Mouse (Mus musculus) hindbrain, embryonic 13.5 days (tissue): Measurements from ENCODE around the gene Fgd2. TPM values are rescaled to one million over a fixed set of nuclear protein-coding genes. Genes with fewer than 3 reads are reported as not detected.

Experiments
- ATAC-seq: fragments of 200-750 bp; cut with Nextera tagmentation; 2 replicates; pipeline ENCODE4 v1.8.0; 2017; ENCODE audit warnings: moderate TSS enrichment; ENCODE audit not compliant: low FRiP score
- H3K27ac ChIP-seq: fragments of 300-500 bp; sonication (generic); 2 replicates; pipeline ENCODE4 v1.5.1; 2015; ENCODE audit warnings: inconsistent platforms, mild to moderate bottlenecking, moderate library complexity
- H3K27me3 ChIP-seq: fragments of 300-500 bp; sonication (generic); 2 replicates; pipeline ENCODE4 v1.6.1; 2015; ENCODE audit warnings: mild to moderate bottlenecking, inconsistent platforms
- H3K36me3 ChIP-seq: fragments of 300-500 bp; sonication (generic); 2 replicates; pipeline ENCODE4 v1.6.1; 2015; ENCODE audit warnings: mild to moderate bottlenecking, inconsistent platforms
- H3K4me1 ChIP-seq: fragments of 300-500 bp; sonication (generic); replicated peaks from 2 replicates; pipeline ENCODE4 v1.6.1; 2015; ENCODE audit warnings: inconsistent platforms
- H3K4me2 ChIP-seq: fragments of 300-500 bp; sonication (generic); 2 replicates; pipeline ENCODE4 v1.6.1; 2015; ENCODE audit warnings: inconsistent platforms, mild to moderate bottlenecking, moderate library complexity
- H3K4me3 ChIP-seq: fragments of 300-500 bp; sonication (generic); 2 replicates; pipeline ENCODE4 v1.5.1; 2015; ENCODE audit warnings: mild to moderate bottlenecking, inconsistent platforms
- H3K9ac ChIP-seq: fragments of 300-500 bp; sonication (generic); 2 replicates; pipeline ENCODE4 v1.6.1; 2015; ENCODE audit warnings: mild to moderate bottlenecking, inconsistent platforms
- H3K9me3 ChIP-seq: fragments of 300-500 bp; sonication (generic); 2 replicates; pipeline ENCODE4 v1.6.1; 2016; ENCODE audit warnings: inconsistent platforms
- WGBS: fragments of 180-500 bp; shearing (Covaris S2); methylation state at CpG from one replicate; pipeline ENCODE4 v1.1.7; 2015; 5-methylcytosine and 5-hydroxymethylcytosine counted together
- polyA plus RNA-seq: library from polyadenylated mRNA; unstranded; fragments of >200 nt; fragmentation: Nextera tagmentation; extraction: Ambion mirVana; gene quantifications from 2 replicates; pipeline ENCODE4 v1.2.1, GENCODE M21; 2015

The Fgd2 gene
- polyA plus RNA-seq, 1 experiment from 2014 or later, result 3.8 TPM

DNA sequence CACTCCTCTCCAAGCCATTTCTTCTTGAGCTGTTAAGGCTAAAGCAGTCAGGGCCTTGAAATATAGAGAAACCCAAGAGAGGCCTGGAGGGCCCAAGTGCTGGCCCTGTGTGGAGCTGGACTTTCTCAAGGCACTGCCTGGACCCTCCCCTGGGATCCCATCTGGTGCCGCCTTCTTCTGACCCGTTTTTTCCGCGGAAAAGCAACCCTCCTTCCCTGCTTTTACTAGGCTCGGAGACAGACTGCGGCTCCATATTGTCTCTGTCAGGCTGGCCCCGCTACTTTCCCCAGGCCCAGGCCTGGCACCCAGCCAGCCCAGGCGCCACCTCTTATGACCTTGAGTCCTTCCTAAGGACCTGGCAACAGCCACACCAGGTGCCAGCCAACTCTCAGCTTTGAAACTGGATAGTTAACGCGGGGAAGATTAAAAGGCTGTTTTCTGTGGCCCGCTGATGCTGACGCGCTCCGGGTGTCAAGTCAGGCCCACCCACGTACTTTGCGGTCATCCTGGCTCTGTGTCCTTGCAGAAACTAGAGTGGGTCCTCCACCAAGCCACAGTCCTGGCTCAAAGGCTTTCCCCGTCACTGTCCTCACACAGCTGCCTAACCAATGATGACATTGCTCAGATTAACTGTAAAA is 4.8 kb upstream of the Fgd2 start:
- Histone ChIP-seq H3K4me3 (peak overlapping the region; percentile 36), H3K4me1 (peaks cover 27% of the 10 kb centered on the region), H3K36me3 (no peaks in the 10 kb centered on the region), H3K4me2 (peak overlapping the region; percentile 60), H3K27ac (peak overlapping the region; percentile 99), H3K9me3 (no peaks in the 10 kb centered on the region), H3K9ac (peak overlapping the region; percentile 75), H3K27me3 (no peaks in the 10 kb centered on the region)
- ATAC-seq, result peak; percentile 63
- 8% methylated on average over 17 of the region's 17 CpGs for WGBS

DNA sequence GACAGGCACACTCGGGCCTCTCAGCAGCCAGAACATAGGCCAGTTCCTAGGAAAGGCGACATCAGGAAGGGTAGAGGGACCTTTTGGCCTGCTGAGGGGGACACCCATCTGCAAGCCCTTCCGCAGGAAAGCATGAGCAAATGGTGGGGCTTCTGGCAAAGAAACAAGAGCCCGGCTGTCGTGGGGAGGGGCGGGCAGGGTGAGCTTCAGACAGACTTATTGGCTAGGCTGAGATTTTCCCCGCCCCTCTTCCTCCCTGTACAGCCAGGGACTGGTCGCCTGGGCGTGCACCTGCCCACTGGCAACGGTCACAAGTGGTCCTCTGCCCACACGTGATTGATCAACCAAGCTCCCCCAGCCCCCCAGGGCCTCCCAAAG is 4.2 kb upstream of the Fgd2 start:
- H3K36me3 ChIP-seq, result no peaks in the 10 kb centered on the region

DNA sequence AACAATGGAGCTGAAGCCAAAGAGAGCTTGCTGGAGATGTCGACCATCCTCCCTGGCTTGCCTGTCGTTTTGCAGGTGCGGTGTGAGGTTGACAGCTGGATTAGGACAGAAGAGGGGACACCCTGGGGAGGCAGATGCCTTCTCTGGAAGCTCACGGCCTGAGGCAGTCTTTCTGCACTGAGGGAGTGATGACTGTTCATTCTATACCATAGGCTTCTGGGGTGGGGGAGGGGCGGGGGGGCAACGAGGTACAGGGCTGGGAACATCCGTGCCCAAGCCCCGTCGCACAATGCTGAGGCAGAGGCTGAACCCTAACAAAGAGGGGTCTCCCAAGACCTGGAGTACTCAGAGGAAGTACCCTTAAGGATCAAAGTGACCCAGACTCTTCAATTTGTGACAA is 3.8 kb upstream of the Fgd2 start:
- peak; percentile 67 for ATAC-seq
- Histone ChIP-seq H3K27ac (peak overlapping the region; percentile 99), H3K4me1 (peaks cover 27% of the 10 kb centered on the region), H3K36me3 (no peaks in the 10 kb centered on the region), H3K9me3 (no peaks in the 10 kb centered on the region), H3K27me3 (no peaks in the 10 kb centered on the region), H3K4me3 (peak overlapping the region; percentile 36), H3K9ac (peak overlapping the region; percentile 75), H3K4me2 (peak overlapping the region; percentile 60)
- 3% methylated on average over 9 of the region's 9 CpGs for WGBS

More for the DNA sequence above, 4.2 kb upstream of the Fgd2 start:
- H3K27ac ChIP-seq, result peak overlapping the region; percentile 99
- peak overlapping the region; percentile 75 for H3K9ac ChIP-seq
- 5% methylated on average over 11 of the region's 11 CpGs for WGBS
- peaks cover 27% of the 10 kb centered on the region for H3K4me1 ChIP-seq
- H3K27me3 ChIP-seq, result no peaks in the 10 kb centered on the region
- ATAC-seq, result peak; percentile 96
- H3K9me3 ChIP-seq, result no peaks in the 10 kb centered on the region
- H3K4me3 ChIP-seq, result peak overlapping the region; percentile 36
- H3K4me2 ChIP-seq, result peak overlapping the region; percentile 60

DNA sequence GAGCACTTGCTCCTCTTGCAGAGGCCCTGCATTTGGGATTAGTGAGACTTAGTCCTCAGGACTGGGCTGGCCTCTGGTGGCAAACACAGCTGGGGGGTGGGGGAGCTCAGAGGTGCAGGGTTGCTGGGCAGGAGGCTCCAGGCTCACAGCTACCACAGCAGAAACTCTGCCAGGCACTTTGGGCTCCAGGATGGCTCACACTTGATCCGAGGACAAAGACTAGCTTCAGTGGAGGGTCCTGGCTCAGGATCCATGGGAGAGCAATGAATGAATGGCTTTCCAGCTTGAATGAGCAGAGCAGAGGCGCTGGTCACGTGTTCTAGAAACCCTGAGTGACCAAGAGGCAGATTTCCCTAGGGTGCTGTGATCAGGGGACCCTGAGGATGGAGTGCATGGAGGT is 1.8 kb upstream of the Fgd2 start:
- WGBS, result 65% methylated on average over 3 of the region's 3 CpGs
- no peak overlapping the region for H3K9ac ChIP-seq
- no peak overlapping the region for H3K4me3 ChIP-seq
- ATAC-seq, result no peak
- H3K27me3 ChIP-seq, result no peaks in the 10 kb centered on the region
- H3K9me3 ChIP-seq, result no peaks in the 10 kb centered on the region
- H3K36me3 ChIP-seq, result no peaks in the 10 kb centered on the region
- H3K4me2 ChIP-seq, result no peak overlapping the region
- H3K27ac ChIP-seq, result no peak overlapping the region
- peaks cover 27% of the 10 kb centered on the region for H3K4me1 ChIP-seq

DNA sequence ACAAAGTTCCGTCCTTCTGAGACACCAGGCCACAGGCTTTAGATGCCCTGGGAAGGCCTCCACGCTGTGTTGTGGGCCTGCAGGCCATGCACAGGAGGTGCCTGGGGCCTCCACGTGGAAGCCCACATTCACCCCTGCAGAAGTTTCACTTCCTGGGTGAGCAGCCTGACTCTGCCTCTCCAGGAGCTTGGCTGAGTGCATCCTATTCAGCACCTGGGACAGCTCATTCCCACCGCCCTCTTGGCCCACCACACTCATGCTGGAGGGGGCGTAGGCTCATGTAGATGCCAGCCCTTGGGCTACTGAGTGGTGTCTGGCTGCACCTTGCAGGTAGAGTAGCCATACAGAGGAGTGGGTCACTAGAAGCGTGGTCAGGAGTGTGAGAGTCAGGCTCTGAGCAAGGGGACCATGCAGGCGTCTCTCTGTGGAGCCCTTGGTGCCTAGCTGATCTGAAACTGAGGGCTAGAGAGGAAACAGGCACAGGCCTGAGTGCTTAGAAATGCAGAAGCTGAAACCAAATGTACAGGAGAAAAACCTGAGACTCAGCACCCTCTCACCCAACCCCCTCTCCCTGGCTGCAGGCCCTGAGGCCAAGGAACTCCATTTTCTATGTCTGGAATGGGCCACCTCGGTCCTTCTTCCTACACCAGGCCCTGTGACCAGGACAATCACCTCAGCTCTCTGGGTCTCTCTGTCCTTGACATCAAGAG is 1.4 kb downstream of the Fgd2 start:
- Histone ChIP-seq H3K27me3 (no peaks in the 10 kb centered on the region), H3K27ac (no peak overlapping the region), H3K9ac (0 out of 2 replicates have a peak overlapping the region, but pooled peaks have one; percentile 3), H3K4me3 (no peak overlapping the region), H3K9me3 (no peaks in the 10 kb centered on the region), H3K4me2 (no peak overlapping the region), H3K4me1 (peaks cover 5% of the 10 kb centered on the region), H3K36me3 (no peaks in the 10 kb centered on the region)
- no peak for ATAC-seq
- 64% methylated on average over 8 of the region's 8 CpGs for WGBS

DNA sequence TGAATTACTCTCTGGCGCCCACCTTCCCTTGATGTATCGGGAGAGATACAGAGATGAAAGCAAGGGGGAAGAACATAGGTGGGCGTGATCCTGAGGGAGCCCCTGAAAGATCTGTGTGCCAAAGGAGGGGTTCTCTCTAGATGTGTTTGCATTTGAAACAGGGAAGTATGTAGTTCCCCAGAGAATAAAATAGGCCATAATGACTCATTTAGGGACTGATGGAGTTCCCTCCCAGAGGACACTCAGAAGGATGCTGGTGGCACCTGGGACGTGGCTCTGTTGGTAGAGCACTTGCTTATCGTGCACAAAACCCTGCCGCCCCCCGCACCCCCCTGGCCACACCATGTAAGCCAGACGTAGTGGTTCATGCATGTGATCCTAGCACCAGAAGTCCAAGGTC is 2.4 kb downstream of the Fgd2 start:
- H3K4me3 ChIP-seq, result no peak overlapping the region
- H3K9me3 ChIP-seq, result no peaks in the 10 kb centered on the region
- H3K27me3 ChIP-seq, result peaks cover 4% of the 10 kb centered on the region; the same call in 1 of the 2 replicates
- no peaks in the 10 kb centered on the region for H3K4me1 ChIP-seq
- no peak overlapping the region for H3K9ac ChIP-seq
- 83% methylated on average over 8 of the region's 8 CpGs for WGBS
- ATAC-seq, result no peak
- no peaks in the 10 kb centered on the region for H3K36me3 ChIP-seq
- H3K4me2 ChIP-seq, result no peak overlapping the region
- H3K27ac ChIP-seq, result no peak overlapping the region

DNA sequence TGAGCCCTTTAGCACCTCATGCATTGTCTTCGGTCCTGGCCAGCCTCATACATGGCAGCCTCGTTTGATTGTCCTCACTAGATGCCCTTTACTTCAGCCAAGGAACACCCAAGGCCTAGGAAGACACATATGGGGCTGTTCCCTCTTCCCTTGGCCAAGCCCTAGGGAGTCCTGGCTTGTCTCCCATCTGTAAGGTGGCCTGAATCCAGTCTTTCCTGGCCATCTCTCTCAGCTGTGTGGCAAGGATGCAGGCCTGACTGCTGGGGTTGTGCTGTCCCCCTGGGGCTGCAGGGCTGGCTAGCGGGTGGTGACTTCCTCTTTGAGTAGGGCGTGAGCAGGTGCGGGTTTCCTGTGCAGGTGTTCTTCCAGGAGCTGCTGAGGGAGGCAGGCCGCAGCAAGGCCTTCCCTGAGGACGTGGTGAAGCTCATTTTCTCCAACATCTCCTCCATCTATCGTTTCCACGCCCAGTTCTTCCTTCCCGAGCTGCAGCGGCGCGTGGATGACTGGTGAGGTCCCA is 4.4 kb downstream of the Fgd2 start:
- Histone ChIP-seq H3K9me3 (no peaks in the 10 kb centered on the region), H3K4me1 (no peaks in the 10 kb centered on the region; the same call in 1 of the 2 replicates), H3K27ac (no peak overlapping the region), H3K9ac (no peak overlapping the region), H3K36me3 (no peaks in the 10 kb centered on the region), H3K4me2 (no peak overlapping the region), H3K4me3 (no peak overlapping the region), H3K27me3 (peaks cover 14% of the 10 kb centered on the region; the same call in 1 of the 2 replicates)
- ATAC-seq, result no peak
- 91% methylated on average over 13 of the region's 13 CpGs for WGBS

DNA sequence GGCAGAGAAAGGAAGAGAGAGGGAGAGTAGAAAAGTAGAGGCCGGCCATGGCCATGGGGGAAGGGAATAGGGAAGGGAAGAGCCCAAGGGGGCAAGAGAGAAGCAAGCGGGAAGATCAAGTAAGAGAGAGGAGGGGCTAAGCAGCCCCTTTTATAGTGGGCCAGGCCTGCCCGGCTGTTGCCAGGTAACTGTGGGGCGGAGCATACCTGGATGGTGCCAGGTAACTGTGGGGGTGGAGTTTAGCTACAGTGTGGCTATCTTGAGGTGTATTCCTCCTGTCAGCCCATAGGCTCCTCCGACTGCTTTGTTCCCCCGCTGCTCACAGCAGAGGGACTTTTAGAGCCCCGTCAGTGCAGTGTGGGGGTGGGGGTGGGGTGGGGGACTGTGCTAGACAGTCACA is 8.0 kb downstream of the Fgd2 start:
- H3K9ac ChIP-seq, result no peak overlapping the region
- H3K4me3 ChIP-seq, result no peak overlapping the region
- H3K4me1 ChIP-seq, result no peaks in the 10 kb centered on the region; the same call in 1 of the 2 replicates
- WGBS, result 26% methylated on average over 7 of the region's 7 CpGs
- H3K9me3 ChIP-seq, result no peaks in the 10 kb centered on the region
- no peak overlapping the region for H3K27ac ChIP-seq
- no peak overlapping the region for H3K4me2 ChIP-seq
- H3K36me3 ChIP-seq, result no peaks in the 10 kb centered on the region
- ATAC-seq, result no peak
- H3K27me3 ChIP-seq, result peaks cover 14% of the 10 kb centered on the region; the same call in 1 of the 2 replicates

DNA sequence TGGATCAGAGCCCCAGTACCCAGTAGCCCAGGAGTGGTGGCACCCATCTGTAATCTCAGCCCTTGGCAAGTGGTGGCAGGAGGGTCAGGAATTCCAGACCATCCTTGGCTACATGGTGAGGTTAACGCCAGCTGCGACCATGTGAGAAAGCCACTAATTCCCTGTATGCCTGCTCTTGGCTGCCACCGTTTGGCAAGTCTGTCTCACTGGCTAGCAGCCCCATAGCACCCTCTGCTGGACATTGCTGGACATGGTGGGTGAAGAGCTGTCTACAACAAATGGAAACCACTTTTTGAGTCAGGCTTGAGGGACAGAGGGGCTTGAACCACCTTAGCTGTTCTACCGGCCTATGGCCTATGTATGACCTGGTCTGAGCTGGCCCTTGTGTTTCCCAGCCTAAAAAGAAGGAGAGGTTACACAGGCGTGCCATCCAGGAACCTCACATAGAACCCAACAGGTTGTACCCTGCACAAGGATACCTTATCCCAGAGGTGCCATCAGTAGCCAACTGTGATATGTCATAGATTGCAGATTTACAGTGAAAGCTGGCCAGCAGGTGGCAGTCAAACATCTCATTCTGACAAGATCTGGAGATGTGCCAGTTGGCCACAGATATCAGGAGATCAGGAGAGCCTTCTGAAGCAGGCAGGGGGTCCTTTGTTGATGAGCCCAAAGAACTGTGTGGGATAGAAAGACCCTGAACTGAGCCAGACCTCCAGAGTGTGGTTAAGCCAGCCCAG is 10.4 kb downstream of the Fgd2 start:
- H3K36me3 ChIP-seq, result no peaks in the 10 kb centered on the region
- H3K4me3 ChIP-seq, result no peak overlapping the region
- no peaks in the 10 kb centered on the region; the same call in 1 of the 2 replicates for H3K4me1 ChIP-seq
- H3K9me3 ChIP-seq, result no peaks in the 10 kb centered on the region
- H3K4me2 ChIP-seq, result 0 out of 2 replicates have a peak overlapping the region, but pooled peaks have one; percentile 1
- WGBS, result 8% methylated on average over 5 of the region's 5 CpGs
- no peak overlapping the region; the same call in 1 of the 2 replicates for H3K9ac ChIP-seq
- H3K27ac ChIP-seq, result no peak overlapping the region
- H3K27me3 ChIP-seq, result peaks cover 14% of the 10 kb centered on the region; the same call in 1 of the 2 replicates
- peak; percentile 70 for ATAC-seq

DNA sequence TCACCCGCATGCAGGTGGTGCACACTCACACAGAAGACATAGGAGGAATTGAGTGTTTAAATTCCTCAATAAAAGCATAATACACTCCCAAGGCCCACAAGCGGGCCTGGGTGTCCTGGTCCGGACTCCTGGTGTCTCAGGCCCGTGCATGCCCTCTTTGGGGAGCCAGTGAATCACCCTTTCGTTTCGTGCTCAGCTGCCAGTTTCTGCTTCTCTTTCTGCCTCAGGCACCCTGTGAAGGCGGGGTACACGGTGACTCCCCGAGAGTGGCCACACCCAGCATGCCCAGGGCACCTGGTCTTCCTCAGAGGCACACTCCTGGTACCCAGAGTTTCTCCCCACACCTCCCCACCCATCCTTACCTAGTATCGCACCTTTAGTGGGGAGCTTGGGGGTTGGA is 15.2 kb downstream of the Fgd2 start:
- H3K27me3 ChIP-seq, result no peaks in the 10 kb centered on the region
- H3K4me2 ChIP-seq, result no peak overlapping the region
- H3K36me3 ChIP-seq, result no peaks in the 10 kb centered on the region
- H3K4me1 ChIP-seq, result no peaks in the 10 kb centered on the region
- 79% methylated on average over 10 of the region's 10 CpGs for WGBS
- H3K4me3 ChIP-seq, result no peak overlapping the region
- ATAC-seq, result no peak
- no peak overlapping the region for H3K27ac ChIP-seq
- H3K9me3 ChIP-seq, result no peaks in the 10 kb centered on the region
- no peak overlapping the region for H3K9ac ChIP-seq

DNA sequence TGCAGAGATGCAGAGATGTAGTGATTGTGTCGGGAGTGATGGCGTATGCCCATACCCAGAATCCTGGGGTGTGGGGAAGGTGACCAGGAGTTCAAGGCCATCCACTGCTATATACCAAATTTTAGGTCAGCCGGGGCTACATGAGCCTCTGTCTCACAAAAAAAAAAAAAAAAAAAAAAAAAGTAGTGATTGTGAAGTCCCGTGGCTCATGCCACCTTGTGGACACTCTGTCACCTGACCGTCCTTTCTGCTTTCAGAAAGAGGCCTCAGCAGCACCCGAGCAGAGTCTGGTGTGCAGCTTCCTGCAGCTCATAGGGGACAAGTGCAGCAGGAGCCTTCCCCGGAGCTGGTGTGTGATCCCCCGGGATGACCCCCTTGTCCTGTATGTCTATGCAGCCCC is 17.3 kb downstream of the Fgd2 start:
- Histone ChIP-seq H3K9ac (no peak overlapping the region), H3K4me3 (no peak overlapping the region), H3K9me3 (no peaks in the 10 kb centered on the region), H3K27ac (no peak overlapping the region), H3K4me2 (no peak overlapping the region), H3K27me3 (no peaks in the 10 kb centered on the region), H3K4me1 (0 out of 2 replicates have a peak, but pooled peaks cover 4% of the 10 kb centered on the region), H3K36me3 (no peaks in the 10 kb centered on the region)
- no peak for ATAC-seq
- WGBS, result 79% methylated on average over 8 of the region's 8 CpGs

DNA sequence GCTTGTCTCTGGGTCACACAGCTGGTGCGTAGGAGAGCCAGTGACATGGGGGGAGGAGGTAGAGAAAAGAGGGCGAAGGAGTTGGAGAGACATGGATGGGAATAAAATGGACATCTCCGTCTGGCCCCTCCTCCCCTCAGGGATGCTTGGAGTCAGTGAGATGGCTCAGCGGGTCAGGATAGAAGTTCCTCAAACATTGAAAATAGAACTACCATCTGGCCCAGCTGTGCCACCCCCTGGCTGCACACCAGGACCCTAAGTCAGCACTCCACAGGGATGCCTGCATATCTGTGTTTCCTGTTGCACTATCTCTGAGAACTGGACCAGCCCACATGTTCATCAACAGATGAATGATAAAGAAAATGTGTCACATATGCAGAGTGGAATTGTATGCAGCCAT is 19.5 kb downstream of the Fgd2 start:
- no peaks in the 10 kb centered on the region for H3K36me3 ChIP-seq
- H3K4me2 ChIP-seq, result no peak overlapping the region
- peaks cover 4% of the 10 kb centered on the region; the same call in 1 of the 2 replicates for H3K4me1 ChIP-seq
- no peak overlapping the region for H3K27ac ChIP-seq
- H3K4me3 ChIP-seq, result no peak overlapping the region
- no peak overlapping the region for H3K9ac ChIP-seq
- no peaks in the 10 kb centered on the region for H3K9me3 ChIP-seq
- no peak for ATAC-seq
- H3K27me3 ChIP-seq, result no peaks in the 10 kb centered on the region
- 75% methylated on average over 4 of the region's 4 CpGs for WGBS
